Mouse (Mus musculus) G1E (cell line): ENCODE data around the gene Castor2. TPM values are rescaled to one million over a fixed set of nuclear protein-coding genes. Genes with fewer than 3 reads are reported as not detected.
A peak's percentile ranks its signal among the peaks of the same experiment; 100 is the strongest.

Experiments used
- ATAC-seq: 2 replicates; pipeline ENCODE4 v1.8.0; 2016; ENCODE audit warnings: mild to moderate bottlenecking; ENCODE audit not compliant: insufficient number of reproducible peaks, poor library complexity, low FRiP score, severe bottlenecking; ENCODE audit errors: extremely low read depth
- DNase-seq: peaks from one replicate; pipeline ENCODE4 v3.0.0; 2012; ENCODE audit warnings: low spot score
- H3K27me3 ChIP-seq: 2 replicates; pipeline ENCODE4 v1.6.1; 2012; ENCODE audit warnings: mild to moderate bottlenecking, low read length, inconsistent platforms; ENCODE audit not compliant: insufficient read depth
- H3K36me3 ChIP-seq: replicated peaks from 2 replicates; pipeline ENCODE3; 2012; ENCODE audit warnings: mild to moderate bottlenecking, inconsistent platforms
- H3K4me1 ChIP-seq: 2 replicates; pipeline ENCODE4 v1.6.1; 2012; ENCODE audit warnings: low read depth, low read length, inconsistent platforms, mixed read lengths; ENCODE audit not compliant: insufficient read depth
- H3K4me3 ChIP-seq: 2 replicates; pipeline ENCODE4 v1.5.1; 2012; ENCODE audit warnings: low read depth, mild to moderate bottlenecking, inconsistent platforms, low read length, moderate library complexity, mixed read lengths
- H3K9me3 ChIP-seq: replicated peaks from 2 replicates; pipeline ENCODE4 v1.6.1; 2012; ENCODE audit warnings: inconsistent platforms
- CTCF ChIP-seq: IDR thresholded peaks from 2 replicates; pipeline ENCODE4 v1.5.1; 2012; ENCODE audit warnings: low read depth, low read length, inconsistent platforms, mixed read lengths
- GATA1 ChIP-seq: IDR thresholded peaks from 2 replicates; pipeline ENCODE4 v1.6.1; 2012; ENCODE audit warnings: borderline replicate concordance, low read length, inconsistent platforms, mixed read lengths
- GATA2 ChIP-seq: IDR thresholded peaks from 2 replicates; pipeline ENCODE4 v1.6.1; 2012; ENCODE audit warnings: low read depth, low read length, inconsistent platforms, borderline replicate concordance
- POLR2AphosphoS5 ChIP-seq: IDR thresholded peaks from 2 replicates; pipeline ENCODE4 v1.6.1; 2012; ENCODE audit warnings: low read depth, low read length, inconsistent platforms; ENCODE audit not compliant: insufficient replicate concordance
- TAL1 ChIP-seq: conservative IDR thresholded peaks from 2 replicates; pipeline ENCODE4 v1.6.1; 2012; ENCODE audit warnings: low read depth, low read length, inconsistent platforms, mixed read lengths
- polyA plus RNA-seq: library from polyadenylated mRNA; stranded (reverse); fragments of >175 nt; gene quantifications from 2 replicates; pipeline ENCODE4 v1.2.3, GENCODE M21; 2012
- total RNA-seq, 2 experiments: library from RNA; stranded (forward) in 1 of 2; stranded (reverse) in 1 of 2; fragments of 200-1000 nt in 1 of 2; fragments of >200 nt in 1 of 2; fragmentation: Nextera tagmentation in 1 of 2; gene quantifications; 2 replicates each; pipeline ENCODE4 v1.2.3; 2014 to 2017

Gene Castor2
- total and polyA plus RNA-seq, 3 experiments: 0.22 TPM; not detected in 2

GRCm38 (mm10) chr5:134176169-134176881 lies 76.8 kb downstream of the Castor2 start, which contains the start of gene Rcc1l:
TSS of gene Rcc1l (minus strand) at chr5:134176774.
- Histone ChIP-seq H3K9me3 (no peaks in the 10 kb centered on the region), H3K4me1 (peaks cover 50% of the 10 kb centered on the region), H3K4me3 (peak within 1 kb of the TSS; percentile 87), H3K27me3 (no peaks in the 10 kb centered on the region), H3K36me3 (peaks cover 33% of the 10 kb centered on the region)
- DNase-seq: peak; percentile 68
- TF ChIP-seq POLR2AphosphoS5: no peak
- no peak for TF ChIP-seq GATA1
- no peak for TF ChIP-seq GATA2
- TF ChIP-seq CTCF: no peak
- TF ChIP-seq TAL1: no peak
- ATAC-seq: peak; percentile 83

DNA sequence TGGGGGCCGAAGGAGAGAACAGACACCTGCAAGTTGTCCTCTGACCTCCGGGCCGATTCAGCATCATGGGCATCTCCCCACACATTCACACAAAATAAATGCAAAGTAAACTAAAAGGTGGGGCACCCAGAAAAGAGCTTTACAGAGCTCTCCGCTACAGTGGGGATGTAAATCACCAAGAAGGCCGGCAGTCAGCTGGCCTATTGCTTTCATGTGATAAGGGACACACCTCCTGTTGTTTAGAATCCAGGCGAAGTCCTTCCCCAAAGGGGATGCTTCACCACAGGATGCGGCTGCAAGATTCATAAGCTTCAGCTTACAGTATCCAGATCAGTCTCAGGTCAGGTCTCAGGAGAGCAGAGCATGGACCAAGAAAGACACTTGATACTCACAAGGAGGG lies 79.0 kb downstream of the Castor2 start:
- H3K4me1 ChIP-seq: peaks cover 55% of the 10 kb centered on the region
- no peak for DNase-seq

GRCm38 (mm10) chr5:134179871-134180270 lies 80.4 kb downstream of the Castor2 start:
- peak; percentile 40 for DNase-seq
- ATAC-seq: no peak
- no peaks in the 10 kb centered on the region for H3K27me3 ChIP-seq
- peaks cover 46% of the 10 kb centered on the region for H3K4me1 ChIP-seq
- TF ChIP-seq POLR2AphosphoS5: no peak
- TF ChIP-seq GATA1: no peak
- TF ChIP-seq GATA2: no peak
- TF ChIP-seq CTCF: peak; percentile 56
- TF ChIP-seq TAL1: no peak
- H3K4me3 ChIP-seq: no peak overlapping the region
- H3K9me3 ChIP-seq: no peaks in the 10 kb centered on the region
- H3K36me3 ChIP-seq: peaks cover 8% of the 10 kb centered on the region

More for the DNA sequence above, 79.0 kb downstream of the Castor2 start:
- TF ChIP-seq TAL1: no peak
- TF ChIP-seq GATA1: no peak
- TF ChIP-seq GATA2: no peak
- no peak for TF ChIP-seq POLR2AphosphoS5
- no peak for TF ChIP-seq CTCF
- Histone ChIP-seq H3K27me3 (no peaks in the 10 kb centered on the region), H3K9me3 (no peaks in the 10 kb centered on the region), H3K36me3 (peaks cover 20% of the 10 kb centered on the region), H3K4me3 (no peak overlapping the region)
- ATAC-seq: no peak

- TF ChIP-seq GATA1 (no peak), POLR2AphosphoS5 (no peak), GATA2 (no peak), CTCF (no peak), TAL1 (no peak)
- peaks cover 8% of the 10 kb centered on the region for H3K36me3 ChIP-seq
- H3K4me1 ChIP-seq: peaks cover 37% of the 10 kb centered on the region
- DNase-seq (no peak), ATAC-seq (no peak)
- H3K27me3 ChIP-seq: no peaks in the 10 kb centered on the region
- no peak overlapping the region; the same call in 1 of the 2 replicates for H3K4me3 ChIP-seq
- H3K9me3 ChIP-seq: no peaks in the 10 kb centered on the region
Observed at GRCm38 (mm10) chr5:134182172-134182571, 82.7 kb downstream of the Castor2 start.

- no peak for ATAC-seq
- peak overlapping the region; percentile 48; the same call in 1 of the 2 replicates for H3K4me3 ChIP-seq
- H3K4me1 ChIP-seq: peaks cover 41% of the 10 kb centered on the region
- DNase-seq: no peak
- H3K27me3 ChIP-seq: no peaks in the 10 kb centered on the region
- H3K9me3 ChIP-seq: no peaks in the 10 kb centered on the region
- H3K36me3 ChIP-seq: peaks cover 8% of the 10 kb centered on the region
- TF ChIP-seq CTCF (no peak), GATA2 (no peak), TAL1 (no peak), GATA1 (no peak), POLR2AphosphoS5 (no peak)
Observed at GRCm38 (mm10) chr5:134182735-134183134, 83.2 kb downstream of the Castor2 start.

GRCm38 (mm10) chr5:134183162-134183561 lies 83.7 kb downstream of the Castor2 start:
- H3K9me3 ChIP-seq: no peaks in the 10 kb centered on the region
- DNase-seq (no peak), ATAC-seq (no peak)
- H3K4me1 ChIP-seq: peaks cover 44% of the 10 kb centered on the region
- peaks cover 8% of the 10 kb centered on the region for H3K36me3 ChIP-seq
- TF ChIP-seq GATA1: no peak
- 0 out of 2 replicates have a peak, but pooled peaks have one; percentile 11 for TF ChIP-seq TAL1
- no peaks in the 10 kb centered on the region for H3K27me3 ChIP-seq
- H3K4me3 ChIP-seq: peak overlapping the region; percentile 77
